Mouse (Mus musculus) stomach, embryonic 16.5 days (tissue): Measurements from ENCODE around the gene Denr. TPM values are rescaled to one million over a fixed set of nuclear protein-coding genes. Genes with fewer than 3 reads are reported as not detected.
A peak's percentile ranks its signal among the peaks of the same experiment; 100 is the strongest.

Experiments used
- ATAC-seq: fragments of 200-750 bp; cut with Nextera tagmentation; 2 replicates; pipeline ENCODE4 v1.8.0; 2017; ENCODE audit warnings: moderate number of reproducible peaks, moderate TSS enrichment; ENCODE audit not compliant: insufficient read depth, low FRiP score
- H3K27ac ChIP-seq: fragments of 300-500 bp; sonication (generic); 2 replicates; pipeline ENCODE4 v1.5.1; 2014; ENCODE audit warnings: low read length
- H3K27me3 ChIP-seq: fragments of 300-500 bp; sonication (generic); 2 replicates; pipeline ENCODE4 v1.6.1; 2014; ENCODE audit warnings: low read length, control low read depth, mixed read lengths; ENCODE audit not compliant: control insufficient read depth, insufficient read depth
- H3K36me3 ChIP-seq: fragments of 300-500 bp; sonication (generic); 2 replicates; pipeline ENCODE4 v1.6.1; 2014; ENCODE audit warnings: low read length; ENCODE audit not compliant: control insufficient read depth, insufficient read depth
- H3K4me1 ChIP-seq: fragments of 300-500 bp; sonication (generic); 2 replicates; pipeline ENCODE4 v1.6.1; 2014; ENCODE audit warnings: low read length, control low read depth, mixed read lengths; ENCODE audit not compliant: control insufficient read depth, insufficient read depth
- H3K4me2 ChIP-seq: fragments of 300-500 bp; sonication (generic); 2 replicates; pipeline ENCODE4 v1.6.1; 2014; ENCODE audit warnings: low read depth, low read length, mixed read lengths
- H3K4me3 ChIP-seq: fragments of 300-500 bp; sonication (generic); replicated peaks from 2 replicates; pipeline ENCODE4 v1.5.1; 2014; ENCODE audit warnings: mild to moderate bottlenecking, low read length
- H3K9ac ChIP-seq: fragments of 300-500 bp; sonication (generic); 2 replicates; pipeline ENCODE4 v1.6.1; 2014; ENCODE audit warnings: low read length
- H3K9me3 ChIP-seq: fragments of 300-500 bp; sonication (generic); replicated peaks from 2 replicates; pipeline ENCODE4 v1.6.1; 2016; ENCODE audit warnings: low read length, control low read depth; ENCODE audit not compliant: control insufficient read depth
- WGBS: fragments of 180-500 bp; shearing (Covaris S2); extraction: QIAGEN DNeasy Blood & Tissue Kit; methylation state at CpG from one replicate; pipeline ENCODE4 v1.1.7; 2014; 5-methylcytosine and 5-hydroxymethylcytosine counted together
- polyA plus RNA-seq: library from polyadenylated mRNA; unstranded; fragments of >200 nt; fragmentation: Nextera tagmentation; extraction: Ambion mirVana; gene quantifications from 2 replicates; pipeline ENCODE4 v1.2.1, GENCODE M21; 2015

The Denr gene
- polyA plus RNA-seq, 1 experiment from 2014 or later: 132 TPM

DNA sequence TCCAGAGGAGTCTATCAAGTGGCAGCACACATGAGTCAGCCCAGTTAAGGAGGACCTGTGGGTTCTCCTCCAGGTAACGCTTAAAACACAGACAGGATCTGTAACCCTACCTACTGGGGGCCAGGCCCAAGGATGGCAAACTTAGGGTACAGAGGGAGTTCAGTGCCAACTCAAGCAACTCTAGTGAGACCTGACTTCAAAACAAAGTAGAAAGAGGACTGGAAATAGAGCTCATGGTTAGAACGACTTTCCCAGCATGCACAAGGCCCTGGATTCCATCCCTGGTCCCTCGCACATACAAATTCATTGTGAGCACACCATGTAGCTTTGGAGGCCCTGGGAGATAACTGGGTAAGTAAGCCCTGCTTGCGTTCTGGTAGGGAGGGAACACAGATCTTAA lies 63.6 kb downstream of the Denr start:
- Histone ChIP-seq H3K4me3 (no peak overlapping the region), H3K4me1 (peaks cover 6% of the 10 kb centered on the region; the same call in 1 of the 2 replicates), H3K4me2 (no peak overlapping the region), H3K36me3 (no peaks in the 10 kb centered on the region), H3K27ac (no peak overlapping the region), H3K9ac (no peak overlapping the region), H3K27me3 (no peaks in the 10 kb centered on the region), H3K9me3 (no peaks in the 10 kb centered on the region)
- 88% methylated on average over 4 of the region's 4 CpGs for WGBS
- no peak for ATAC-seq

DNA sequence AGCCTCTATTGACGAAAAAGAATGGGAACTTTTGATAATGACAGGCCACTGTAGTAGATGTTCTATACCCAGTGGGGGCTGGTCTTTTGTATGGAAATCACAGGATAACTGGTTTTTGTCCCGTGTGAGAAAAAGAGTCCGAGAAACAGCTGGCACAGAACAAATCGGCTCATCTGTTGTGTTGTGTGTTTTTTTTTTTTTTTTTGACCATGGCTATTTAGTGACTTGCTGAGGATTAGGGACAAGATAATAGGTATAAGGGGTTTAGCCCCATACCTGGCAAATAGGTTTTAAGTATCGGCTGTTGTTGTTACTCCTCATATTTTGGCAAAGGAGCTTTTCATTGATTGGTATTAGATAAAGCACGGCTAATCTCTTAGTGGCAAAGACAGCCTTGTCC lies 65.5 kb downstream of the Denr start:
- Histone ChIP-seq H3K36me3 (no peaks in the 10 kb centered on the region), H3K27me3 (no peaks in the 10 kb centered on the region), H3K9me3 (no peaks in the 10 kb centered on the region), H3K9ac (no peak overlapping the region), H3K4me1 (peaks cover 6% of the 10 kb centered on the region; the same call in 1 of the 2 replicates), H3K4me2 (no peak overlapping the region), H3K4me3 (no peak overlapping the region), H3K27ac (no peak overlapping the region)
- 64% methylated on average over 6 of the region's 6 CpGs for WGBS
- no peak for ATAC-seq

DNA sequence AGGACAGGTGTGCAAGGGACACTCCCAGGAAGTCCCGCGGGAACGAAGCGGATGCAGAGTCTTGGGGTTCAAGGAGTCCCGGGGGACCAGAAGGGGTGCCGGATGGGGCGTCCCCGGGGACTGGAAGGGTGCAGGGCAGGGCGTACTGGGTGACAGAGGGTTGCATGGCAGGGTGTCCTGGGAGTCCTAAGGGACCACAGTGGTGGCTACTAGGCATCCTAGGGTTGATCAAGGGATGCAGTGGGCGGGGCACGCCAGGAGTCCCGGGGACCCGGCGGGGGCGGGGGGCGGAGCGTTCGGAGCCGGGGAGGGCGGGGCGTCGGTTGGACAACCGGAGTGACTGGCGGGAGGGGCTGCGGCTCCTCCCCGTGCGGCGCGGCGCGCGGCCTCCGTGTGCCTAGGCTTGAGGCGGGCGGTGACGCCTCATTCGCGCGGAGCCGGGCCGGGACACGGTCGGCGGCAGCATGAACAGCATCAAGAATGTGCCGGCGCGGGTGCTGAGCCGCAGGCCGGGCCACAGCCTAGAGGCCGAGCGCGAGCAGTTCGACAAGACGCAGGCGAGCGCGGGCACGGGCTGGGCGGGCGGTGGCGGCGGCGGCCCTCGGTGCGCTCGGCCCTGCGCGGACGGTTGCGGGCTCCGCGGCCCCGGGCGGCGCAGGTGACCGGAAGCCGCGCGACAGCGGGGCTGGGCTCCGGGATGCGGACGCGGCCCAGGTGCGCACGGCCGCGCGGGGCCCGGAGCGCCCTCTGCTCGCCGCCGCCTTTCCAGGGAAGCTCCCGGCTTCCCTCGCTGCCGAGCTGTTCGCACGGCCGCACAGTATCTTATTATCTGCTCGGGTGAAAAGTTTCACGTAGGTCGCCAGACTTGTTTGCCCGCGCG lies 66.6 kb downstream of the Denr start, which contains the start of gene Hip1r:
Gene Hip1r (plus strand): TSS at position 330 of the 880 bp plus-strand sequence.
- peak within 1 kb of the TSS; percentile 84 for H3K4me2 ChIP-seq
- H3K27me3 ChIP-seq: no peaks in the 10 kb centered on the region
- H3K4me3 ChIP-seq: peak within 1 kb of the TSS; percentile 64
- H3K4me1 ChIP-seq: 0 out of 2 replicates have a peak, but pooled peaks cover 8% of the 10 kb centered on the region
- WGBS: under 1% methylated on average over 97 of the region's 106 CpGs
- peak within 1 kb of the TSS; percentile 78 for H3K27ac ChIP-seq
- no peaks in the 10 kb centered on the region for H3K9me3 ChIP-seq
- peak; percentile 79 for ATAC-seq
- H3K9ac ChIP-seq: peak within 1 kb of the TSS; percentile 78
- H3K36me3 ChIP-seq: no peaks in the 10 kb centered on the region

DNA sequence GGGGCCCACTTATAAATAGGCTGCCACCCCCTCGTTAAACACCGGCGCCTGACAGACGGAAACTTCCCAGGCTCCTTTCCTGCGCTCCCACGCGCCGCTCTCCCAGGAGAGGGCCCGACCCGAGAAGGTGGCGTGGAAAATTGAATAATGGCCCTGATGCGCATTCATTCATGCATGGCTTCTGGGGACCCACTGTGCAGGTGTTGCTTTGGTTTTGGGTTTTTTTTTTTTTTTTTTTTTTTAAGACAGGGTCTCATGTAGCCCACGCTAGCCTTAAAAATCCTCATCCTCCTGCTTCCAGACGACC lies 67.2 kb downstream of the Denr start:
- Histone ChIP-seq H3K4me3 (peak overlapping the region; percentile 64), H3K36me3 (no peaks in the 10 kb centered on the region), H3K9me3 (no peaks in the 10 kb centered on the region), H3K9ac (peak overlapping the region; percentile 78), H3K4me2 (peak overlapping the region; percentile 84), H3K27ac (peak overlapping the region; percentile 78), H3K27me3 (no peaks in the 10 kb centered on the region), H3K4me1 (0 out of 2 replicates have a peak, but pooled peaks cover 8% of the 10 kb centered on the region)
- under 1% methylated on average over 14 of the region's 14 CpGs for WGBS
- no peak for ATAC-seq

- H3K9me3 ChIP-seq: no peaks in the 10 kb centered on the region
- H3K27me3 ChIP-seq: no peaks in the 10 kb centered on the region
- H3K36me3 ChIP-seq: no peaks in the 10 kb centered on the region
- H3K4me2 ChIP-seq: peak overlapping the region; percentile 84
- WGBS: 18% methylated on average over 11 of the region's 11 CpGs
- peaks cover 12% of the 10 kb centered on the region for H3K4me1 ChIP-seq
- ATAC-seq: no peak
- H3K4me3 ChIP-seq: peak overlapping the region; percentile 64
- peak overlapping the region; percentile 78 for H3K9ac ChIP-seq
- H3K27ac ChIP-seq: peak overlapping the region; percentile 78
Measured at GRCm38 (mm10) chr5:123974616-123975111, 67.7 kb downstream of the Denr start.

DNA sequence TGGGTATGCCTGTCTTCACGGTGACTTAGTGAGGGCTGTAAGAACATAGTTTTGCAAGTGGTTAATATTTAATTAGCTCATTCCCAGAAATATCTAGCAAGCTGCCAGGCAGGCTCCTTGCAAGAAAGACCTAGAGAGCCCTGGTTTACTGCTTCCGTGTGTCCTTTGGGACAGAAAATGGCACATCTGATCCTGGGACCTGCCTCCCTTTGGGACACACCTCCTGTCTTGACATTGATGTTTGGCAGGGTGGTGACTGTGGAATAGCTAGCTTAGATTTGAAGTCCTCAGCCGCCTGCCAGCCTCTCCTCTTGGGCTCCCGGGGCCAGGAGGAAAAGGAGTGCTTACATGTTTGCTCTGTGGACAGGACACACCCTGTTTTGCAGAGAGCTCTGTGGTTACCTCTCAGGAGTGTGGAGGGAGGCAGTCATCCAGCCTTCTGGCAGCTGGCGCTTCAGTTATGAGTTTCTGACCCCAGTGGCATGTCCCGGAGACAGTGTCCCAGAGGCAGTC lies 68.7 kb downstream of the Denr start:
- H3K4me1 ChIP-seq: peaks cover 17% of the 10 kb centered on the region
- H3K4me3 ChIP-seq: peak overlapping the region; percentile 64; the same call in 1 of the 2 replicates
- H3K27me3 ChIP-seq: no peaks in the 10 kb centered on the region
- ATAC-seq: peak; percentile 72
- 45% methylated on average over 6 of the region's 6 CpGs for WGBS
- H3K9me3 ChIP-seq: no peaks in the 10 kb centered on the region
- peak overlapping the region; percentile 78 for H3K27ac ChIP-seq
- H3K4me2 ChIP-seq: peak overlapping the region; percentile 84
- no peaks in the 10 kb centered on the region for H3K36me3 ChIP-seq
- H3K9ac ChIP-seq: no peak overlapping the region

GRCm38 (mm10) chr5:123977231-123977630 lies 70.3 kb downstream of the Denr start:
- peak overlapping the region; percentile 78; the same call in 1 of the 2 replicates for H3K27ac ChIP-seq
- no peaks in the 10 kb centered on the region for H3K36me3 ChIP-seq
- no peak for ATAC-seq

DNA sequence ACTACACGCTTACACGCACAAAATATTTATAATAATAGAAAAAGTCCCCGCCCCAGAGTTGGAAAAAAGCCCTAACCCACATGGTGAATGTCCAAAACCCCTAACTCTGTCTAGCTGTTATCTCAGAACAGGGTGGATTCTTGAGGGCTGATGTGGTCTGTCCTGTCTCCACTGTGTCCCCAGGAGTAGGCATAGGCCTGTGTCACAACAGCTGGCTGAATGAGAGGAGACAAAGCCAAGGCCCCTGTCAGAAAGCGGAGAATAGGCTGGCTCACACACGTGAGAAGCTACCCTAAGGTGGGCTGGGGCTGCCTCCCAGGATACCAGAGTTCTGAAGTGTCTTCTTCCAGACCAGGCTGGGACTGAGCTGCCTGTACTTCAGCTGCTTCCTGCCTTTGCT lies 71.2 kb downstream of the Denr start:
- ATAC-seq: no peak
- 66% methylated on average over 5 of the region's 5 CpGs for WGBS
- Histone ChIP-seq H3K4me3 (no peak overlapping the region), H3K36me3 (no peaks in the 10 kb centered on the region), H3K9ac (no peak overlapping the region), H3K9me3 (no peaks in the 10 kb centered on the region), H3K4me2 (no peak overlapping the region), H3K27me3 (no peaks in the 10 kb centered on the region), H3K4me1 (peaks cover 23% of the 10 kb centered on the region), H3K27ac (peak overlapping the region; percentile 78; the same call in 1 of the 2 replicates)

More at GRCm38 (mm10) chr5:123977231-123977630, 70.3 kb downstream of the Denr start:
- no peak overlapping the region for H3K4me3 ChIP-seq
- peaks cover 23% of the 10 kb centered on the region for H3K4me1 ChIP-seq
- H3K4me2 ChIP-seq: 0 out of 2 replicates have a peak overlapping the region, but pooled peaks have one; percentile 6
- peak overlapping the region; percentile 29; the same call in 1 of the 2 replicates for H3K9ac ChIP-seq
- no peaks in the 10 kb centered on the region for H3K9me3 ChIP-seq
- WGBS: 29% methylated on average over 3 of the region's 3 CpGs
- no peaks in the 10 kb centered on the region for H3K27me3 ChIP-seq
